Mouse (Mus musculus) layer of hippocampus, postnatal 14 days (tissue): ENCODE results near the gene Col4a3. TPM values are rescaled to one million over a fixed set of nuclear protein-coding genes. Genes with fewer than 3 reads are reported as not detected.

Experiments
- DNase-seq, 2 experiments: peaks; one replicate each; pipeline ENCODE4 v3.0.0; 2021 to 2022; ENCODE audit warnings: low spot score in 2 of 2, mixed read lengths in 1 of 2
- total RNA-seq, 2 experiments: library from RNA; stranded (reverse); gene quantifications; 2 replicates each; pipeline ENCODE4 v1.2.3; 2021

Col4a3 gene
- total RNA-seq, 2 experiments from 2014 or later = 0.38 to 1.2 TPM

- DNase-seq = no peak
These were observed 179.9 kb downstream of the Col4a3 start for GRCm38 (mm10) chr1:82766641-82767040.

DNA sequence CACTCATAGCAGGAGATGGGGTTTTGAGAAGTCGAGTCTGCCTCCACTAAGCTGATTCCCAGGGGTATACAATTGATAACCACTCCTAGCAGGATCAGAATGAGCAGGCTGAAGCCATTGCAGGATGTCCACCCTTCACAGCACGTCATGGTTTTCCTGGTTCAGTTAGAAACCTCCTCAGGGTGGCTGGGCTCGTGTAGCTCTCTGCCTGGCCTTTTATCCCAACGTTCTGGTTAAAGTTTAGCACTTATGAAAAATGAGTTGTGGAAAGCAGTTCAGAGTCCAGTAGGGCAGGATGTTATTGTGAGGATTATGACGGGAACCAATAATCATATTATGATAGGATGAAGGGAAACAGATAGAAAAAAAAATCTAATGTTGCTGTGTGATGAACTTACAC is 181.5 kb downstream of the Col4a3 start, which contains the start of gene Tm4sf20:
Gene Tm4sf20 (minus strand): TSS at position 193 of the 400 bp plus-strand sequence.
- no peak for DNase-seq

DNA sequence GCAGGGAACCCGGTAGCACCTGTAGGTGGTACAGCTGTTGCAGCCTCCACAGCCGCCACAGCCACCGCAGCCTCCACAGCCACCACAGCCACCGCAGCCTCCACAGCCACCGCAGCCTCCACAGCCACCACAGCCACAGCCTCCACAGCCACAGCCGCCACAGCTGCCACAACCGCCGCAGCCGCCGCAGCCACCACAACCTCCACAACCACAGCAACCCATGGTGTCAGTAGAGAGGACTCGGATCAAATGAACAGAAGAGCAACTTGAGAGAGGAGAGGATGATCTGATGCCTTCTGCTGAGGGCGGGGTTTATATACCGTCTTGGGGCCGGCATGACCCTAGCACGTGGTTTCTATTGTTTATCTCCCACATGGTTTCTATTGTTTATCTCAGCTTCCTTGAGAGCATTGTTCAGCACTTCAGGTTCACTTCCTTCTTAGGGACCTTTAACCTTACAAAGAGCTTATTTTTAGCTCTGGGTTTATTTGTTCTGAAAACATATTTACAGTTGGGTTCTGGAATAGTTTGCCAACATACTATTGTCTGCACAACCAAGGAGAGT is 184.4 kb downstream of the Col4a3 start, which contains the start of gene Gm47791:
Gene Gm47791 (minus strand): TSS at position 222 of the 565 bp plus-strand sequence.
- DNase-seq = no peak

Other genes starting within 250 kb of the Col4a3 start
- 1 to 10 TPM in 1 of 2 experiments, under 1 TPM in 1; 0.74 to 1.5 TPM for gene Col4a4, start 72 bp upstream of the Col4a3 start, total RNA-seq
- 100 to 1,000 TPM; 248 to 260 TPM for gene Mff, start 138.0 kb downstream of the Col4a3 start, total RNA-seq
- gene Tm4sf20, start 181.5 kb downstream of the Col4a3 start, total RNA-seq = not detected
- not detected for gene Gm47791, start 184.3 kb downstream of the Col4a3 start, total RNA-seq